Mouse (Mus musculus): ENCODE measurements around the gene Pgpep1. TPM values are rescaled to one million over a fixed set of nuclear protein-coding genes. Genes with fewer than 3 reads are reported as not detected.

The Pgpep1 gene
- total and polyA plus RNA-seq, 3 experiments: 12.3 to 30.0 (median 22.9) TPM

DNA sequence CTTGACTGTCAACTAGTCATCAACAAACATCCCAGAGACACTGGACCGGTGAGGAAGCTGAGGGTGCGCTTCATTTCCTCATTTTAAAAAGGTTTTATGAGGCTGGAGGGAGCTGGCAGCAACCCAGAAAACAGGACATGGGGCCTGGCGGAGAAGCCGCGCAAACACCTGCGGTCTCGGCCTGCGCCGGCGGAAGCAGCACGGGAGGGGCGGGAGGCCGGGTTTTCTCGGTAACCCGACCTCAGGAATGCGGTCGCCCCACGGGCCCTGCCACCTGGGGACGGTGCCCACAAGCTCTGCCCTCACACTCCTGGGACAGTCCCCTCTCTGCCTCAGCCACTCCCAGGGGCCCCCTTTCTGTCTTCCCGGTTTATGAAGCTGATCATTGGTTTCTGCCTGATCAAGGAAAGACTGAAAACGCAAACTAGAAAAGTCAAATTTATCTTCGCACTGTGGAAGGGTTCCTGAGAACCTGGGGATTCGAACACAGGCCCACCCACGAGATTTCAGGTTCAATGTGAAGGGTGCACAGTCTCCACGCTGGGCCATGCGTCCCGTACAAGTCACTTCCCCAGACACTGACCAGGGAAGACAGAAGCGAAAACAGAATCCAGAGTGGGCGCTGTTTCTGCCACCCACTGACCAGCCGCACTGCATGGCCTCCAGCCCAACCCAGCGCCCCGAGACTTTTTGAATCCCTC, 35.3 kb upstream of the Pgpep1 start:
- in situ Hi-C loops (cut with MboI; ENCODE audit: low pct_ligation_motif_present, low pct_unique_long_range_greater_than_20kb, low sequenced_read_pairs): no loop called here
- peaks cover 0 to 3% of the 10 kb centered on the region in 2 experiments for H3K36me3 ChIP-seq (replicated peaks in 1 of 2; ENCODE audit: control insufficient read depth in 1 of 2, insufficient read depth in 1 of 2, low read length in 1 of 2)
- H3K27me3 ChIP-seq (replicated peaks): no peaks in the 10 kb centered on the region
- dilution Hi-C loops (cut with MboI; ENCODE audit: extremely low pct_ligation_motif_present, extremely low pct_unique_long_range_greater_than_20kb, low sequenced_read_pairs): no loop called here
- no peaks in the 10 kb centered on the region for H3K9me3 ChIP-seq (replicated peaks; ENCODE audit: low read length)
- peak; percentile 92 for DNase-seq (ENCODE audit: extremely low read depth)
- H3K4me3 ChIP-seq (replicated peaks in 1 of 3; ENCODE audit: low read depth in 2 of 3, low read length in 2 of 3, poor library complexity in 1 of 3): peak overlapping the region; percentile 17 to 43 (median 27)
- peaks cover 15 to 61% of the 10 kb centered on the region in 2 experiments for H3K4me1 ChIP-seq (ENCODE audit: control insufficient read depth in 1 of 2, insufficient read depth in 2 of 2)
- H3K79me2 ChIP-seq (replicated peaks; ENCODE audit: control insufficient read depth, extremely low read depth, insufficient read depth, poor library complexity, severe bottlenecking): peaks cover 13% of the 10 kb centered on the region
- peak overlapping the region; percentile 83 for H3K9ac ChIP-seq (ENCODE audit: insufficient read depth, low read depth)
- H3K27ac ChIP-seq (ENCODE audit: insufficient read depth, low read depth): peak overlapping the region; percentile 99
- H3K4me2 ChIP-seq (ENCODE audit: insufficient read depth, low read depth, poor library complexity, severe bottlenecking): peak overlapping the region; percentile 74
- TF ChIP-seq MAX (IDR thresholded peaks at IDR 0.05; ENCODE audit: low read length) (peak; percentile 80), SMC3 (IDR thresholded peaks at IDR 0.05; ENCODE audit: low read depth, low read length) (no peak), USF2 (conservative IDR thresholded peaks at IDR 0.05; ENCODE audit: low read depth, low read length) (no peak), MEF2A (IDR thresholded peaks at IDR 0.05; ENCODE audit: borderline replicate concordance, low read depth, low read length) (peak; percentile 93), POLR2AphosphoS2 (IDR thresholded peaks at IDR 0.05; ENCODE audit: low read depth, low read length) (no peak), CTCF (conservative IDR thresholded peaks at IDR 0.05 in 1 of 2, IDR thresholded peaks at IDR 0.05 in 1 of 2; ENCODE audit: low read depth in 2 of 2, low read length in 2 of 2) (0 out of 4 replicates have a peak, but pooled peaks of 1 of the 2 experiments have one; percentile 1), MXI1 (IDR thresholded peaks at IDR 0.05; ENCODE audit: low read depth, low read length) (peak; percentile 67; the same call in 1 of the 2 replicates), BHLHE40 (IDR thresholded peaks at IDR 0.05; ENCODE audit: low read depth, low read length) (peak; percentile 98), TCF12 (IDR thresholded peaks at IDR 0.05; ENCODE audit: low read depth, low read length) (peak; percentile 100), POLR2A (IDR thresholded peaks at IDR 0.05; ENCODE audit: low read depth, low read length) (no peak; the same call in 1 of the 2 replicates), KAT2A (IDR thresholded peaks at IDR 0.05; ENCODE audit: insufficient replicate concordance, low read length) (no peak), USF1 (IDR thresholded peaks at IDR 0.05; ENCODE audit: low read depth, low read length) (no peak), RAD21 (IDR thresholded peaks at IDR 0.05; ENCODE audit: low read depth, low read length) (no peak; the same call in none of the 2 replicates), MAZ (IDR thresholded peaks at IDR 0.05; ENCODE audit: low read depth, low read length) (peak; percentile 98), CHD2 (IDR thresholded peaks at IDR 0.05; ENCODE audit: low read length) (peak; percentile 81), ZC3H11A (IDR thresholded peaks at IDR 0.05; ENCODE audit: low read depth, low read length) (no peak), PAX5 (IDR thresholded peaks at IDR 0.05; ENCODE audit: low read length) (no peak), MYC (IDR thresholded peaks at IDR 0.05; ENCODE audit: low read depth, low read length) (peak; percentile 30; the same call in 1 of the 2 replicates), E2F4 (IDR thresholded peaks at IDR 0.05; ENCODE audit: insufficient replicate concordance, low read depth, low read length) (0 out of 2 replicates have a peak, but pooled peaks have one; percentile 37), HCFC1 (IDR thresholded peaks at IDR 0.05; ENCODE audit: low read depth, low read length) (peak; percentile 50; the same call in 1 of the 2 replicates), JUN (IDR thresholded peaks at IDR 0.05; ENCODE audit: insufficient read depth, low read depth, low read length) (no peak), EP300 (IDR thresholded peaks at IDR 0.05; ENCODE audit: low read length) (peak; percentile 90), ZMIZ1 (IDR thresholded peaks at IDR 0.05; ENCODE audit: low read depth, low read length) (no peak; the same call in 1 of the 2 replicates), NELFE (IDR thresholded peaks at IDR 0.05; ENCODE audit: low read depth, low read length) (peak; percentile 54), ETS1 (conservative IDR thresholded peaks at IDR 0.05; ENCODE audit: low read depth, low read length) (peak; percentile 93), RCOR1 (conservative IDR thresholded peaks at IDR 0.05; ENCODE audit: low read depth, low read length) (peak; percentile 72; the same call in 1 of the 2 replicates), CHD1 (IDR thresholded peaks at IDR 0.05; ENCODE audit: low read depth, low read length) (no peak), UBTF (IDR thresholded peaks at IDR 0.05; ENCODE audit: low read depth, low read length) (peak; percentile 90; the same call in 1 of the 2 replicates), NRF1 (IDR thresholded peaks at IDR 0.05; ENCODE audit: low read depth, low read length) (peak; percentile 69), ELF1 (IDR thresholded peaks at IDR 0.05; ENCODE audit: low read depth, low read length) (peak; percentile 72; the same call in 1 of the 2 replicates), IRF4 (IDR thresholded peaks at IDR 0.05; ENCODE audit: low read depth, low read length) (peak; percentile 92), GABPA (IDR thresholded peaks at IDR 0.05; ENCODE audit: insufficient replicate concordance, low read depth, low read length) (no peak), MAFK (IDR thresholded peaks at IDR 0.05; ENCODE audit: insufficient replicate concordance, low read length) (peak; percentile 88), SIN3A (IDR thresholded peaks at IDR 0.05; ENCODE audit: low read length) (peak; percentile 62; the same call in 1 of the 2 replicates), JUND (conservative IDR thresholded peaks at IDR 0.05; ENCODE audit: low read depth, low read length) (peak; percentile 15; the same call in 1 of the 2 replicates), ZNF384 (IDR thresholded peaks at IDR 0.05; ENCODE audit: low read depth, low read length) (0 out of 2 replicates have a peak, but pooled peaks have one; percentile 20), TBP (conservative IDR thresholded peaks at IDR 0.05; ENCODE audit: low read depth, low read length) (peak; percentile 40; the same call in 1 of the 2 replicates), ZKSCAN1 (IDR thresholded peaks at IDR 0.05; ENCODE audit: borderline replicate concordance, low read depth, low read length) (no peak)
